Mouse (Mus musculus): ENCODE data around the gene 1110059E24Rik. TPM values are rescaled to one million over a fixed set of nuclear protein-coding genes. Genes with fewer than 3 reads are reported as not detected.

The 1110059E24Rik gene
- total RNA-seq, 2 experiments from 2014 or later, result 22.1 to 24.9 TPM

- no peak for DNase-seq (ENCODE audit: low spot score in 2 of 2)
Measured at GRCm38 (mm10) chr19:21579896-21580295, 72.9 kb downstream of the 1110059E24Rik start.

GRCm38 (mm10) chr19:21577443-21577842 lies 75.3 kb downstream of the 1110059E24Rik start:
- DNase-seq (ENCODE audit: low spot score in 2 of 2), result no peak

DNA sequence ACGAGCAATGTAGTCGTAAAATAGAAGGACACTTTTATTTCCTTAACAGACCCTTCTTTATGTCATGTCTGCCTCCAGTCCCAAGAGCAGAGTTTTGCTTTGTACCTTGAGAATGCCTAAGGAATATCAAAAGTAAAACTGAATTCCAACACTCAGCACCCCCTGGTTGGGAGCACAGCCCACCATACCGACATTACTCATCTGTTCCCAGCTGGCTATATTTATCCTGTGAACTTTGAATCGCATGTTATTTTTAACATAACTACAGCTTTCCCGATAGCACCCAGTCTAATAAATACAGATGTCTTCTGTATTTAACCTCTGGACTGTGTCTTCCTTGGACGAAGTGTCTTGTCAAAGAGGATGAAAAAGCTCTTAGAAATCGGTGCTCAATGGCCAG lies 80.8 kb downstream of the 1110059E24Rik start:
- DNase-seq (ENCODE audit: low spot score in 2 of 2), result no peak

GRCm38 (mm10) chr19:21571223-21571980 lies 81.4 kb downstream of the 1110059E24Rik start:
- peak; percentile 84 to 91 for DNase-seq (ENCODE audit: low spot score in 2 of 2)

DNA sequence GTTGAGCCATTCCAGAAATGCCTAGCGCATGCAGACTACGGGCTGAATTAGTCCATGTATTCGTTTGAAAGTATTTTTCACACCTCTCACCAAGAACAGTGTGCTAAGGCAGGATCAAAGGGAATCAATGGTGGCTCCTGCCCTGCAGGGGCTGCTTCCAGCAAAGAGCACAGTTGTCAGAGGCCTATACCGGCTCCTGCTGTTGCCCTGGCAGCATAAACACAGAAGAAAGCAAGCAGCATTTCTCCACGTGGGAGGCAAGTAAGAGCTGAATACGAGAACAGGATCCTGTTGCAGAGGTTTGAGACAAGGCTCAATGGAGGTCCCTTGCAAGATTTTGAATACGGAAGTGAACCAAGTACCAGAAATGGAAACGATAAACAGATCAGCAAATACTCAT lies 82.0 kb downstream of the 1110059E24Rik start:
- no peak for DNase-seq (ENCODE audit: low spot score in 2 of 2)

GRCm38 (mm10) chr19:21568528-21569185 lies 84.1 kb downstream of the 1110059E24Rik start:
- DNase-seq (ENCODE audit: low spot score in 2 of 2), result no peak

GRCm38 (mm10) chr19:21567933-21568332 lies 84.8 kb downstream of the 1110059E24Rik start:
- no peak for DNase-seq (ENCODE audit: low spot score in 2 of 2)

DNA sequence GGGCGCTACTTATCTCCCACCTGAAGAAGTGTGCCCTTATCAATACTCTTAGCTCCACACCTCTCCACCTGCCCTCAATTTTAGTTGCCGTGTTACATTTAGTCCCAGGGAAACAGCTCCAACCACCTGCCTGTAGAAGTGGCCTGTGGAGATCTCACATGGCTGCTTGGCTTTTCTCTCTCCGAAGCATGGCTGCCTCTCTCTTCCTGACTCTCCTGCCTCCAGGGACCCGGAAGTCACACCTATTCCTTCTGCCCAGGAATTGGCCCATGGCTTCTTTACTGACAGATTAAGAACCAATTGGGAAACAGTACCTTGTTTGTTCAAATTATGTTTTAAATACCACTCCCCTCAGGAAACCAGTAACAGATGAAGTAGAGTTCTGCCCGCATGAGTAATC lies 86.3 kb downstream of the 1110059E24Rik start:
- DNase-seq (ENCODE audit: low spot score in 2 of 2), result no peak

- DNase-seq (ENCODE audit: low spot score in 2 of 2), result no peak
Measured at GRCm38 (mm10) chr19:21564461-21564797, 88.3 kb downstream of the 1110059E24Rik start.

DNA sequence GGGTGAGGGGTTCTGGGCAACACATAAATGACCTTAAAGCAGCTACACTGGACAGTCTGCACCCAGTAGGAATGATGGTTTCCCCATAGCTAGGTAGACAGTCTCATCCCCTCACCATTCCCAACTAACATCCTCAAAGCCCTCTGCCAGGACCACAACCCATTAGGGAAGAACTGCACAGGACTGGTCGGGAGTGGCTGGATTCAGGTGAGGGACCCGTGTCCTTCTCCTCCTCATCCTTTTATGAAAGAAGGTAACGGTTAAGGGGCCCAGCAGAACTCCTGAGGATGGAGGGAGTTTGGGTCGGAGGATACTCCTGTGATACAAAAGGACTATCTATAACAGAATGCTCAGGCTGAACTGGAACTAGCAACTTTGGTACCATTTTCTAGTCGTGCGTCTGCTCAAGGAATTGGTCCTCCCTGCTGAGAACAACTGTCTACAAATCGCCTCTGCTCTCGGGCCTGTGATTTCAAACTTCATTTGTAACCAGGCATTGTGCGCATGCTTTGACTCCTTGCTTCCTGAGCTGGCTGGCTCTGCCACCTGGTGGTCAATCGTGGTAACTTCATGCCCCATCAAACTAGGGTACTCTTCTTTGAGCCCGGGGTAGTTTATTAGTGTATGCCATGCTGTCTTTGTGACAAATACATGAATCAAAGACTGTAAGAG lies 88.9 kb downstream of the 1110059E24Rik start:
- peak; percentile 86 to 88 for DNase-seq (ENCODE audit: low spot score in 2 of 2)

GRCm38 (mm10) chr19:21562996-21563395 lies 89.8 kb downstream of the 1110059E24Rik start:
- DNase-seq (ENCODE audit: low spot score in 2 of 2), result no peak

- no peak for DNase-seq (ENCODE audit: low spot score in 2 of 2)
Measured at GRCm38 (mm10) chr19:21552801-21553200, 100.0 kb downstream of the 1110059E24Rik start.

GRCm38 (mm10) chr19:21551921-21552536 lies 100.7 kb downstream of the 1110059E24Rik start:
- no peak for DNase-seq (ENCODE audit: low spot score in 2 of 2)

DNA sequence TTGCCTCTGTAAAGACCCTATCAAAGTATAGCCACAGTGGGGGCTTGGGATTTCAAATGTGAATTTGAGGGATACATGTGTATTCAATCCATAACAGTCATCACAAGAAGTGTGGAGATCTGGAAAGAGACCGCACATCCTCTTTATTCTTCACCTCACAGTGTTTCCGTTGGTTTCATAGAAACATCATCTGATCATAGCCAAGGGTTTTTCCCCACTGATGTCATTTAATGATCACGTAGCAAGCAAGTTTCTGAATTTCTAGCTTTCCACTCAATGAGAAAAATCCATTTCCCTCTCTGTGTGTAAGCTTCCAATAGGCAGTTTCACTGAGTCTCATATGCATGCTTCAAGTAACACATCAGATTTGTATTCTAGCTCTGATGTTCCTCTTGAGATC lies 103.1 kb downstream of the 1110059E24Rik start:
- no peak for DNase-seq (ENCODE audit: low spot score in 2 of 2)

GRCm38 (mm10) chr19:21548947-21549346 lies 103.8 kb downstream of the 1110059E24Rik start:
- no peak for DNase-seq (ENCODE audit: low spot score in 2 of 2)

DNA sequence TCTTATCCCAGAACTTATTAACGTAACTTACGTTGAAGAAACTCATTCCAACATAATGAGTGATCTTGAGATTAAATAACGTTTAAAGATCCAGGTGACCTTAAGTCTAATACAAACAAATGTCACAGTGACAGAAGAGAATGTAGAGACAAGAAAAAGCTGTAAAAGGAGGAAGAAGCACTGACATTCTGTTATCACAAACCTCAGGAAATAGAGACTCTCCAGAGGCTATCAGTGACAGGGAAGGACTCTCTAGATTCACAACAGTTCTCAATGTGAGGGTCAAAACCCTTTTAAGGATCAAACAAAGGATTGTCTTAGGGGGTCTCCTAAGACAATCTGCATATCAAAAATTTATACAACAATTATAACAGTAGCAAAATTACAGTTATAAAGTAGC lies 115.7 kb downstream of the 1110059E24Rik start:
- no peak for DNase-seq (ENCODE audit: low spot score in 2 of 2)

Other genes with a start within 250 kb of the 1110059E24Rik start
- 100 to 1,000 TPM; 151 to 171 TPM for gene Gda, start 179.5 kb downstream of the 1110059E24Rik start, total RNA-seq (2021)
- 10 to 100 TPM; 36.8 to 40.6 TPM for gene Abhd17b, start 209 bp upstream of the 1110059E24Rik start, total RNA-seq (2021)
- 10 to 100 TPM; 12.4 to 13.4 TPM for gene Cemip2, start 125.4 kb upstream of the 1110059E24Rik start, total RNA-seq (2021)

Data from left cerebral cortex, adult 18-20 months (tissue).